Mouse (Mus musculus) mature B cell (primary cell): ENCODE data around the gene Rab10.

ENCODE experiments used
- in situ Hi-C: fragments of 300-500 bp; cut with MboI; formaldehyde crosslinking; loops from 2 replicates; pipeline ENCODE4 v1.14.3; 2019

Rab10 gene

GRCm38 (mm10) chr12:3296056-3296455, 13.7 kb downstream of the Rab10 start:
- in situ Hi-C loops, result no loop called here

DNA sequence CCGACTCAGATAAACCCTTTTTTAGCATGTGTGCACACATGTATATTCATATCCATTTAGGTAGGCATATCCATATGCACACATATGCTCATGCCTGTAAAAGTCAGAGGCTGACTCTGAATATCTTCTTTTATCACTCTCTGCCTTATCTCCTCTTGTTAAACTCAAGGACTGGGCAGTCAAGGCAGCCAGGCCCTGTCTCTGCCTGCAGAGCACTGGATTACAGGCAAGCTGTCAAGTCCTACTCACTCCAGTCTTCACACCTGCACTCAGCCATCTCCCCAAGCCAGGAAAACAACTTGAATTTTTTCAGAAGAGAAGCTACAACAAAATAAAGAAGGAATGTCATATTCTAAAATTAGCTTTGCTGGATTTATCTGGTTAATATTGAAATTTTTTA, 17.9 kb downstream of the Rab10 start:
- in situ Hi-C loops, result no loop called here

DNA sequence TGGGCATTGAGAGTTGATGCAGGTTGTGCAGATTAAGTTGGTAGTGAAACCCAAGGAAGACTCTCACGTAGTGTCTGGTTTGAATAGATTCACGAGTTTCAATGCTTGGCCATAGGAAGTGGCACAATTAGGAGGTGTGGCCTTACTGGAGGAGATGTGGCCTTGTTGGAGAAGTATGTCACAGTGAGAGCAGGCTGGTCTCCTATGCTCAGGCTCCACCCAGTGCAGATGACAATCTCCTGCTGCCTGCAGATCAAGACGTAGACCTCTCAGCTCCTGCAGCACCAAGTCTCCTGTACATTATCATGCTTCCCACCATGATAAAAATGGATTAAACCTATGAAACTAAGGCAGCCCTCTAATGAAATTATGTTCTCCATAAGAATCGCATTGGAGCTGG, 18.7 kb downstream of the Rab10 start:
- in situ Hi-C loops, result no loop called here

DNA sequence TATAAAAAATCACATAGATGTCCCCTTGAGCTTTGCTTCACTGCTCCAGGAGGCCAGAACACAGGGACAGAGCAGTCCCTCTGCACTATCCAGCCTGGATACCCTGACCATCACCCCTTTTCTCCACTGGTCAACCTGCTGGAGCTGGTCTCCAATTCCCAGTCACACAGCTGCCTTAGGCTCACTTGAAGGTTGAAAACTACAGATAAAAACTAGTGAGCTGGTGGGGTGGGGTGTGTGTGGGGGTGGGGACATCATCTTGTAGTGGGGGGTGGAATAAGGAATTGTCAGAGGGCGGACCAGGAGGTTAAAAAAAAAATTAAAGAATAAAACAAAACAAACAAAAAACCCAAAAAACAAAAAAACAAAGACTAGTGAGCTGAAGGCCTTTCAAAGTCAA, 21.3 kb downstream of the Rab10 start:
- in situ Hi-C loops, result no loop called here

DNA sequence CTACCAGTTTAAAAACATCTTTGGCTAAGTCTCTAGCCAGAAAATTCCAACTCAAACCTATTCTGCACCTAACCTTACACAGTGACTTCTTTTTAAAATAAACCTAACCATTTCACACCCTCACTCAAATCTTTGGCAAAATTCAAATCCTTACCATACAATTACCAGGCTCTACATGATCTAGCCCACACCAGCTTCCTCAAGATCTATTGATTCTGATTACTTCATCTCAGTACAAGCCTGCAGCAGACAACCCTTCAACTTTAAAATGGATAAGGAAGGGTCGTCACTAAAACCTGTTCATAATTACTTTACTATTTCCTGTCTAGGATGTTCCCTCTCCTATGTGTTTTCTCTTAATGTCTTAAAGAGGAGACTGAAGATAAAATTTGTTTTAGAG, 23.9 kb downstream of the Rab10 start:
- in situ Hi-C loops, result no loop called here

GRCm38 (mm10) chr12:3285377-3285776, 24.4 kb downstream of the Rab10 start:
- in situ Hi-C loops, result no loop called here

- in situ Hi-C loops, result no loop called here
Measured at GRCm38 (mm10) chr12:3284463-3284862, 25.3 kb downstream of the Rab10 start.

GRCm38 (mm10) chr12:3283829-3284440, 25.8 kb downstream of the Rab10 start:
- in situ Hi-C loops, result no loop called here

GRCm38 (mm10) chr12:3282954-3283353, 26.8 kb downstream of the Rab10 start:
- in situ Hi-C loops, result no loop called here

DNA sequence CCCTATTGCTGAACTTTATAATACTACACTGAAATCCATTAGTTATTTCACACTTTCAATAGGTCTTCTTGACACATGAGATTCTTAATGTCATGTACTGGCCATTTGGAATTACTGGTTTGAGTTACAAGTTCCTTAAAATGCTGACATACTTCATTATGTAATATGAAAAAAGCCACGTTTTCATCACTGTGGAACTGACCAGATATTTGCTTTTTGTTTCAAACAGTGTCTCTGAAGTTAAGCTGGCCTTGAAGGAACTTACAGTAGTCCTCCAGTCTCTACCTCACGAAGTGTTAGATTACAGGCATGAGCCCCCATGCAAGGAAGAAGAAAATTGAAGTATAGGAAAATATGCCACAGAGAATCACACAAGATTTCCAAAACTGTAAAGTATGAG, 27.2 kb downstream of the Rab10 start:
- in situ Hi-C loops, result no loop called here

- in situ Hi-C loops, result no loop called here
Measured at GRCm38 (mm10) chr12:3278880-3279339, 30.9 kb downstream of the Rab10 start.

DNA sequence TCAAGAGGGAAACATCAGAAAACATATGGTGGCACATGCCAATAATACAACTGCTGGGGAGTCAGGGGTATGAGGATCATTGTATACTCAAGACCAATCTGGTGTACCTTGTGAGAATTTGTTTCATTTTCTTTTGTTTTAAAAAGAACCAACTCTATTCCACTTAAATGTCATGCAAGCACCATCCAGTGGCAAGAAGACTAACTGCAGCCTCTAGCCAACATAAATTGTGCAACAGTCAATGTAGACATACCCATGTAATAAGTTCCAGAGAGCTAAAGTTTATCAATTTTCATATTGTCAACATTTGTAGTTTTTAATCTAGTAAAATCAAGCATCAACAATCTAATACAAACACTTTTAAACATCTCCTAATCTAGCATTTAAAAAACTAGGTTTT, 39.0 kb downstream of the Rab10 start:
- in situ Hi-C loops, result no loop called here

DNA sequence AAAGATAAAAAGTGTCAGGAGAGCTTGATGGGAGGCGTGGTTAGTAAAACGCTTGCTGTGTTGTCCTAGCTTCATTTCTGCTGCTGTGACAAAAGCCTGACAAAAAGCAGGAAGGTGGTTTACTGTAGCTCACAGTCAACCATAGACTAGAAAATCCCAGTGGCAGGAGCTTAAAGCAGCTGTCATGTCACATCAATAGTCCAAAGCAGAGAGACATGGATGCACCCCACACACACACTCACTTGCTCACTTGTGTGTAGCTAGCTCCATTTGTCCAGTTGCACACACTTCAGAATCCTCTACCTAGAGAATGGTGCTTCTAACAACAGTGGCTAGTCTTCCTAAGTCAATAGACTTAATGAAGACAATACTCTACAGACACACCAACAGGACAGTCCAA, 42.4 kb downstream of the Rab10 start:
- in situ Hi-C loops, result no loop called here

- in situ Hi-C loops, result no loop called here
Measured at GRCm38 (mm10) chr12:3265188-3265587, 44.6 kb downstream of the Rab10 start.

DNA sequence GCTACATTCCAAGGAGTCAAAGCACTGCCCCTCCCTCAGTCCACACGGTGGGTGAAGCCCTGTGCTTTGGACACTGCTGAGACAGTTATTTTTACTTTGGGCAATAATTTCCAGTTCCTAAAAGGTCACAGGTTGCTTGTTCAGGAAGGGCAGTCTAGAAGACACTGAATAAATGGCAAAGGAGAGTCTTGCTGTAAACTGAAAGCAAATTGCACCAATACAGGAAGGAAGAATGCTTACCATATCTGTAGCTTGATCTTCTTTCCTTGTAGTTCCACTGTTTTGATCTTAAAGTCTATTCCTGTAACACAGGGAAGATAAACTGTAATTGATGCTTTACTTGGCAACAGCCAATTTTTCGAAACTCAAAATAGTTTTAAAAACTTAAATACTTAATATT, 45.3 kb downstream of the Rab10 start:
- in situ Hi-C loops, result no loop called here

DNA sequence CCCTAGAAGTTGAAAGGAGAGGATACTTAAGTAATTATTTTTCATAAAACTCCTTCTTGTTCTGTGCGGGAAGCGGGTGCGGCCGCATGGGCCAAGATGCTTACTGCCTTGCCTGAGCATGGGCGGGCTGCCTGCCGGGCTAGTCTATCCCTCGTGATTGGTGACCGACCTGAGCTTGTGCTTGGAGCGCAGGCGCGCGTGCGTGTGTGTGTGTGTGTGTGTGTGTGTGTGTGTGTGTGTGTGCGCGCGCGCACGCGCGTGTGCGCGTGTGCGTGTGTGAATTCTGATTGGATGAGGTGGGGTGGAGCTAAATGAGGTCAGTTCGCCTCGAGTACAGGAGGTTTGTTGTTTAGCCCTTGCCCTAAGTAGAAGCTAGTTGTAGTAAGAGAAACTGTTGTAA, 48.2 kb downstream of the Rab10 start:
- in situ Hi-C loops, result no loop called here

DNA sequence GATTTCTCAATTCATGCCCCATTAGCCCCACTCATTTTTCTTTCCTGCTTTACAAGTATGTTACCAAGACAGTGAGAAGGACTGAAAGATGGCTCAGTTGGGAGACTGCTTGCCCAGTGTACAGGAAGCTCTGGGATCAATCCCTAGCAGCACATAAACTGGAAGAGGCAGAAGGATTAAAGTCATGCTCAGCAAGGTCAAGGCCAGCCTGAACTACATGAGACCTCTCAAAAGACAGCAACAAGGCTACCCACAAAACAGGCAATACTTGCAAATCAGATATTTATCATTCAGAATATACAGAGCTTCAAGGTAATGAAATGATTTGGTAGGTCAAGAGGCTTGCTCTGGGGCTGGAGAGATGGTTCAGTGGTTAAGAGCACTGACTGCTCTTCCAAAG, 53.8 kb downstream of the Rab10 start:
- in situ Hi-C loops, result no loop called here

DNA sequence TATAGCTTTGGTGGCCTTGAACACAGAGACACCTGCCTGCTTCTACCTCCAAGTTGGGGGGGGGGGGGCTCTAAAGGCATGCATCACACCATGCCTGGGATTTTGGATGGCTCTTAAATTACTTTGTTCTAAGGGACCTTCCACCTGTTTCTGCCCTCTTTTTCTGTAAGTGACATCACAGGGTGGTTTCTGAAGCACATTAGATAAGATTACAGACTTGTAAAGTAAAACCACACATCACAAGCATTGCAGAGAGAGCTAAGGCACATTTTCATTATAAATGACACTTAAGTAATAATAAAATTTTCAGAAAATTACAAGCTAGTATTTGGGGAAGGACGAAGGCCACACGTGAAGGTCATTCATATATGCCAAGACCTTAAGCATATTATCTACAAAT, 54.3 kb downstream of the Rab10 start:
- in situ Hi-C loops, result no loop called here

DNA sequence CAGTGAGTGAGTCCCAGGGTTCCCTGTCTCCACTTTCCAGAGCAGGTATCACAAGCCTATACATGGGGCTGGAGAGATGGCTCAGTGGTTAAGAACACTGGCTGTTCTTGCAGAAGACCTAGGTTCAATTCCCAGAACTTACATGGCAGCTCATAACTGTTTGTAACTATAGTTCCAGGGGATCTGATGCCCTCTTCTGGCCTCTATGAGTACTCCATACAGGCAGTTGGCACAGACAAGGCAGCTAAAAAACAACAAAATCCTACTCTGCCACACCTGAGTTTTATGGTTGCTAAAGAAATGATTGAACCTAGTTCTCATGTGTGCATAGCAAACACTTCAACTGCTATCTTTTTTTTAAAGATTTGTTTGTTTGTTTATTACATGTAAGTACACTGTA, 56.2 kb downstream of the Rab10 start:
- in situ Hi-C loops, result no loop called here

GRCm38 (mm10) chr12:3246091-3246490, 63.7 kb downstream of the Rab10 start:
- in situ Hi-C loops, result no loop called here

DNA sequence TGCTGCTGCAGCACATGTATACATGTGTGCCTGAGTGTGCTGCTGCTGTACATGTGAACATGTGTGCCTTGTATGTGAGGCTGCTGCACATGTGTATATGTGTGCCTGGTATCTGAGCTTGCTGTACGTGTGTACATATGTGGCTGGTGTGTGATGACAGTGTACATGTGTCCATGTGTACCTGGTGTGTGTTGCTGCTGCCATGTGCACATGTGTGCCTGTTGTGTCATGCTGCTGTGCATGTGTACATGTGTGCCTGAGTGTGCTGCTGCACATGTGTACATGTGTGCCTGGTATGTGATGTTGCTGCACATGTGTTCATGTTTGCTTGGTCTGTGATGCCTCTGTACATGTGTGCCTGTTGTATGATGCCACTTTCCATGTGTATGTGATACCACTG, 70.2 kb downstream of the Rab10 start:
- in situ Hi-C loops, result loop anchor here (10.0 kb wide), 2 partner anchors 125 to 185 kb away; partner anchors contain the start of genes Asxl2 and Kif3c

GRCm38 (mm10) chr12:3238361-3239051, 71.3 kb downstream of the Rab10 start:
- in situ Hi-C loops, result loop anchor here (10.0 kb wide), 2 partner anchors 126 to 186 kb away; partner anchors contain the start of genes Asxl2 and Kif3c

- in situ Hi-C loops, result loop anchor here (10.0 kb wide), 2 partner anchors 127 to 187 kb away; partner anchors contain the start of genes Asxl2 and Kif3c
Measured at GRCm38 (mm10) chr12:3237799-3238198, 72.0 kb downstream of the Rab10 start.
